Mouse (Mus musculus) lung, postnatal 0 days (tissue): Measurements from ENCODE around the gene G3bp2.

Source experiments
- CTCF ChIP-seq: IDR thresholded peaks from 2 replicates; pipeline ENCODE4 v1.5.1; 2016; ENCODE audit warnings: antibody characterized with exemption, mild to moderate bottlenecking
- EP300 ChIP-seq: IDR thresholded peaks from 2 replicates; pipeline ENCODE4 v1.6.1; 2016; ENCODE audit warnings: antibody characterized with exemption, mild to moderate bottlenecking, control low read depth

- no peak for TF ChIP-seq CTCF
- no peak for TF ChIP-seq EP300
Observed at GRCm38 (mm10) chr5:92112585-92112984, 29.1 kb upstream of the G3bp2 start.
